Comparison of ENCODE assay signal across 8 mouse cellular contexts in genomic region chr4:45972448-45972854, GRCm38 (mm10). TPM values are rescaled to one million over a fixed set of nuclear protein-coding genes. Genes with fewer than 3 reads are reported as not detected.
DNase-seq lines count a peak whose midpoint lies in the region; ATAC-seq and TF ChIP-seq lines count a peak whose summit lies in the region.

No protein-coding gene starts in this region.

- no peak for TF ChIP-seq CTCF in liver, postnatal 0 days (IDR thresholded peaks at IDR 0.05; ENCODE audit: low read depth)
- TF ChIP-seq CTCF in olfactory bulb, adult 2 months (IDR thresholded peaks at IDR 0.05; ENCODE audit: insufficient read depth, low read depth, low read length), result no peak

- no peak overlapping the region for H3K27ac ChIP-seq in forebrain, embryonic 15.5 days (replicated peaks)
- peak overlapping the region; percentile 90 for H3K27ac ChIP-seq in liver, postnatal 0 days (ENCODE audit: low read depth)
- H3K27ac ChIP-seq in olfactory bulb, adult 2 months (ENCODE audit: insufficient read depth, low read depth, low read length), result no peak overlapping the region

- H3K9ac ChIP-seq in forebrain, embryonic 15.5 days (replicated peaks), result peak overlapping the region; percentile 60
- peak overlapping the region; percentile 93 for H3K9ac ChIP-seq in liver, postnatal 0 days (replicated peaks)

- peaks cover 14% of the 10 kb centered on the region; the same call in 1 of the 2 replicates for H3K27me3 ChIP-seq in forebrain, embryonic 15.5 days
- H3K27me3 ChIP-seq in liver, postnatal 0 days (ENCODE audit: insufficient read depth, low read length), result no peaks in the 10 kb centered on the region

- ATAC-seq in activated CD4-positive, CD25-positive, alpha-beta regulatory T cell, adult 4 months, result peak; percentile 44
- ATAC-seq in forebrain, embryonic 15.5 days (replicated peaks), result no peak; the same call in none of the 2 replicates
- ATAC-seq in liver, postnatal 0 days, result peak; percentile 70

- no peak for TF ChIP-seq EP300 in liver, postnatal 0 days (IDR thresholded peaks at IDR 0.05; ENCODE audit: low read depth)

- 0% methylated on average over 44 of the region's 53 CpGs for WGBS in forebrain, embryonic 15.5 days
- under 1% methylated on average over 43 of the region's 53 CpGs for WGBS in liver, postnatal 0 days (ENCODE audit: insufficient replicate concordance)
- under 1% methylated on average over 53 of the region's 53 CpGs for WGBS in olfactory bulb, adult 2 months

- peaks cover 10% of the 10 kb centered on the region for H3K4me1 ChIP-seq in forebrain, embryonic 15.5 days
- H3K4me1 ChIP-seq in liver, postnatal 0 days (ENCODE audit: insufficient read depth), result peaks cover 48% of the 10 kb centered on the region
- H3K4me1 ChIP-seq in olfactory bulb, adult 2 months (ENCODE audit: control insufficient read depth, insufficient read depth, low read length), result peaks cover 2% of the 10 kb centered on the region; the same call in 1 of the 2 replicates

- DNase-seq in ovary, adult 18-20 months (ENCODE audit: low spot score), result peak; percentile 65
- no peak for DNase-seq in ovary, postnatal 10 days (ENCODE audit: low spot score)
- DNase-seq in kidney, adult 9 months, result peak; percentile 68
- DNase-seq in liver, postnatal 0 days, result no peak
- DNase-seq in cerebellum, adult 8-10 months, result no peak

- H3K9me3 ChIP-seq in forebrain, embryonic 15.5 days, result no peaks in the 10 kb centered on the region
- no peaks in the 10 kb centered on the region for H3K9me3 ChIP-seq in liver, postnatal 0 days (ENCODE audit: low read length)

- no peaks in the 10 kb centered on the region for H3K36me3 ChIP-seq in forebrain, embryonic 15.5 days
- no peaks in the 10 kb centered on the region for H3K36me3 ChIP-seq in liver, postnatal 0 days (replicated peaks; ENCODE audit: insufficient read depth, low read length)

- H3K4me3 ChIP-seq in forebrain, embryonic 15.5 days, result peak overlapping the region; percentile 64
- peak overlapping the region; percentile 92 for H3K4me3 ChIP-seq in liver, postnatal 0 days (ENCODE audit: low read depth, low read length)
- H3K4me3 ChIP-seq in olfactory bulb, adult 2 months (ENCODE audit: insufficient read depth, low read depth, low read length), result peak overlapping the region; percentile 86

- H3K4me2 ChIP-seq in forebrain, embryonic 15.5 days (replicated peaks), result peak overlapping the region; percentile 89
- peak overlapping the region; percentile 94 for H3K4me2 ChIP-seq in liver, postnatal 0 days (ENCODE audit: low read depth, low read length)

- no peak for TF ChIP-seq POLR2A in olfactory bulb, adult 2 months (IDR thresholded peaks at IDR 0.05; ENCODE audit: insufficient read depth, low read depth, low read length)

RNA-seq across cellular contexts. Expression of gene Tdrd7, which starts 7.3 kb away (rescaled TPM):
- 1 to 10 TPM in 1 of 2 experiments, under 1 TPM in 1; 0.61 to 3.5 TPM for polyA plus RNA-seq in activated CD4-positive, CD25-positive, alpha-beta regulatory T cell, adult 4 months (2017; shearing (Covaris generic))
- polyA plus RNA-seq in forebrain, embryonic 15.5 days (2015; fragmentation: Nextera tagmentation; extraction: Ambion mirVana), result 14.6 and 17.3 TPM in 2 replicates
- polyA plus RNA-seq in liver, postnatal 0 days (2015; fragmentation: Nextera tagmentation; extraction: Ambion mirVana), result 15.4 and 15.8 TPM in 2 replicates
- not detected in 2 replicates for polyA plus RNA-seq in olfactory bulb, adult 2 months (2012; ENCODE audit: insufficient read depth, insufficient read length, low replicate concordance, missing spikeins)

Comparison
In these comparisons a context has a peak if more than half of its experiments do, and no peak if none do; other contexts are left out.
1. DNase-seq: peak in ovary, adult 18-20 months (single experiment) and kidney, adult 9 months (single experiment); none in ovary, postnatal 10 days (single experiment), liver, postnatal 0 days (single experiment) and cerebellum, adult 8-10 months (single experiment).
2. Peak in every context shown above with its lines, with median percentiles within 50 percentile points of each other: H3K4me3 ChIP-seq.